Mouse (Mus musculus): ENCODE measurements around the gene Abcb9. TPM values are rescaled to one million over a fixed set of nuclear protein-coding genes. Genes with fewer than 3 reads are reported as not detected.
A peak's percentile ranks its signal among the peaks of the same experiment; 100 is the strongest.

The Abcb9 gene
- total RNA-seq, 2 experiments from 2014 or later = 9.9 to 13.4 TPM

- peak; percentile 33 for DNase-seq
Observed at GRCm38 (mm10) chr5:124031068-124031955, 64.3 kb downstream of the Abcb9 start.

GRCm38 (mm10) chr5:124030386-124031067, 65.1 kb downstream of the Abcb9 start:
- DNase-seq = peak; percentile 33

- no peak for DNase-seq
Observed at GRCm38 (mm10) chr5:124029220-124030035, 66.2 kb downstream of the Abcb9 start.

- no peak for DNase-seq
Observed at GRCm38 (mm10) chr5:124028680-124029079, 66.9 kb downstream of the Abcb9 start.

GRCm38 (mm10) chr5:124027702-124028470, 67.7 kb downstream of the Abcb9 start:
- peak; percentile 30 for DNase-seq

- peak; percentile 22 for DNase-seq
Observed at GRCm38 (mm10) chr5:124026568-124026967, 69.0 kb downstream of the Abcb9 start.

- DNase-seq = peak; percentile 76
Observed at GRCm38 (mm10) chr5:124025587-124026441, 69.8 kb downstream of the Abcb9 start.

- peak; percentile 18 for DNase-seq
Observed at GRCm38 (mm10) chr5:124025146-124025545, 70.5 kb downstream of the Abcb9 start.

- DNase-seq = peak; percentile 84
Observed at GRCm38 (mm10) chr5:124024677-124025076, 70.9 kb downstream of the Abcb9 start.

- peak; percentile 10 for DNase-seq
Observed at GRCm38 (mm10) chr5:124022365-124022764, 73.2 kb downstream of the Abcb9 start.

GRCm38 (mm10) chr5:124021701-124022100, 73.9 kb downstream of the Abcb9 start:
- DNase-seq = peak; percentile 8

GRCm38 (mm10) chr5:124021148-124021547, 74.5 kb downstream of the Abcb9 start:
- DNase-seq = peak; percentile 51

- peak; percentile 79 for DNase-seq
Observed at GRCm38 (mm10) chr5:124019348-124020216, 76.0 kb downstream of the Abcb9 start.

- peak; percentile 13 for DNase-seq
Observed at GRCm38 (mm10) chr5:124018651-124019050, 76.9 kb downstream of the Abcb9 start.

GRCm38 (mm10) chr5:124017941-124018340, 77.7 kb downstream of the Abcb9 start:
- peak; percentile 16 for DNase-seq

- DNase-seq = peak; percentile 11
Observed at GRCm38 (mm10) chr5:124016291-124016821, 79.2 kb downstream of the Abcb9 start.

- peak; percentile 13 for DNase-seq
Observed at GRCm38 (mm10) chr5:124015727-124016126, 79.9 kb downstream of the Abcb9 start.

GRCm38 (mm10) chr5:124014791-124015251, 80.8 kb downstream of the Abcb9 start:
- peak; percentile 68 for DNase-seq

GRCm38 (mm10) chr5:124014180-124014579, 81.4 kb downstream of the Abcb9 start:
- peak; percentile 9 for DNase-seq

All from adrenal gland, postnatal 10 days (tissue).